Mouse (Mus musculus) myocyte (in vitro differentiated cells): ENCODE data around the gene Gm43517. TPM values are rescaled to one million over a fixed set of nuclear protein-coding genes. Genes with fewer than 3 reads are reported as not detected.

Experiments used
- H3K27me3 ChIP-seq: one replicate; pipeline ENCODE4 v1.6.1; 2011; ENCODE audit not compliant: control insufficient read depth, insufficient read depth, insufficient read length
- H3K36me3 ChIP-seq: one replicate; pipeline ENCODE4 v1.6.1; 2011; ENCODE audit not compliant: control insufficient read depth, insufficient read depth
- H3K4me2 ChIP-seq: one replicate; pipeline ENCODE4 v1.6.1; 2011; ENCODE audit warnings: low read depth, control low read depth
- H3K4me3 ChIP-seq: one replicate; pipeline ENCODE4 v1.5.1; 2011; ENCODE audit warnings: mild to moderate bottlenecking, control low read depth, moderate library complexity
- H3K79me2 ChIP-seq: one replicate; pipeline ENCODE4 v1.6.1; 2011; ENCODE audit not compliant: control insufficient read depth, insufficient read depth
- H3ac ChIP-seq: one replicate; pipeline ENCODE4 v1.6.1; 2011; ENCODE audit not compliant: control insufficient read depth, insufficient read length
- CEBPB ChIP-seq: IDR thresholded peaks from 2 replicates; pipeline ENCODE4 v1.6.1; 2011; ENCODE audit warnings: mild to moderate bottlenecking, moderate library complexity; ENCODE audit not compliant: poor library complexity, insufficient read depth, severe bottlenecking
- E2F4 ChIP-seq: IDR thresholded peaks from one replicate; pipeline ENCODE4 v1.6.1; 2011; ENCODE audit warnings: mild to moderate bottlenecking, control low read depth, moderate library complexity; ENCODE audit not compliant: insufficient read depth
- MAX ChIP-seq: IDR thresholded peaks from one replicate; pipeline ENCODE4 v1.6.1; 2011; ENCODE audit warnings: low read depth, mild to moderate bottlenecking, control low read depth
- MYOD1 ChIP-seq, 3 experiments: IDR thresholded peaks; one replicate each; pipeline ENCODE4 v1.6.1; 2011; ENCODE audit warnings: control low read depth in 2 of 3, low read depth in 2 of 3, mild to moderate bottlenecking in 2 of 3, moderate library complexity in 1 of 3; ENCODE audit not compliant: insufficient read length in 2 of 3, control insufficient read depth in 1 of 3
- MYOG ChIP-seq, 3 experiments: IDR thresholded peaks; one replicate each; pipeline ENCODE4 v1.6.1; 2011; ENCODE audit warnings: control low read depth in 2 of 3, low read depth in 2 of 3, mild to moderate bottlenecking in 2 of 3; ENCODE audit not compliant: insufficient read length in 2 of 3, control insufficient read depth in 1 of 3, insufficient read depth in 1 of 3
- POLR2A ChIP-seq: IDR thresholded peaks from one replicate; pipeline ENCODE4 v1.6.1; 2011; ENCODE audit warnings: low read depth, mild to moderate bottlenecking, control low read depth, moderate library complexity; ENCODE audit not compliant: insufficient read length
- POLR2AphosphoS2 ChIP-seq: IDR thresholded peaks from one replicate; pipeline ENCODE4 v1.6.1; 2011; ENCODE audit warnings: low read depth, control low read depth; ENCODE audit not compliant: insufficient read length
- REST ChIP-seq: IDR thresholded peaks from one replicate; pipeline ENCODE4 v1.6.1; 2011; ENCODE audit warnings: mild to moderate bottlenecking, control low read depth, moderate library complexity; ENCODE audit not compliant: insufficient read depth, insufficient read length
- SRF ChIP-seq: IDR thresholded peaks from one replicate; pipeline ENCODE4 v1.6.1; 2011; ENCODE audit warnings: low read depth; ENCODE audit not compliant: control insufficient read depth, insufficient read length
- TCF12 ChIP-seq: IDR thresholded peaks from one replicate; pipeline ENCODE4 v1.6.1; 2011; ENCODE audit warnings: mild to moderate bottlenecking, control low read depth; ENCODE audit not compliant: poor library complexity, insufficient read depth, severe bottlenecking
- TCF3 ChIP-seq: IDR thresholded peaks from one replicate; pipeline ENCODE4 v1.6.1; 2011; ENCODE audit warnings: low read depth, control low read depth; ENCODE audit not compliant: insufficient read length
- USF1 ChIP-seq: IDR thresholded peaks from one replicate; pipeline ENCODE4 v1.6.1; 2011; ENCODE audit warnings: low read depth, mild to moderate bottlenecking, control low read depth, moderate library complexity
- polyA plus RNA-seq: library from polyadenylated mRNA; unstranded; fragments of >200 nt; fragmentation: generic; extraction: Trizol; gene quantifications from one replicate; pipeline ENCODE4 v1.2.1, GENCODE M21; 2012; ENCODE audit warnings: missing spikeins

Gm43517 gene
- polyA plus RNA-seq, 1 experiment, result not detected

- Histone ChIP-seq H3K36me3 (no peaks in the 10 kb centered on the region), H3K79me2 (no peaks in the 10 kb centered on the region), H3K4me2 (no peak overlapping the region), H3K4me3 (no peak overlapping the region), H3K27me3 (peaks cover 5% of the 10 kb centered on the region), H3ac (no peak overlapping the region)
- TF ChIP-seq TCF12 (no peak), TCF3 (no peak), POLR2A (no peak), SRF (no peak), POLR2AphosphoS2 (no peak), E2F4 (no peak), MYOD1 (IDR thresholded peaks at IDR 0.05; ENCODE audit: control insufficient read depth in 1 of 3, insufficient read length in 2 of 3, low read depth in 2 of 3) (no peak), REST (no peak), MYOG (IDR thresholded peaks at IDR 0.05; ENCODE audit: control insufficient read depth in 1 of 3, insufficient read depth in 1 of 3, insufficient read length in 2 of 3, low read depth in 2 of 3) (no peak), CEBPB (no peak), MAX (no peak), USF1 (no peak)
Observed at GRCm38 (mm10) chr12:49392876-49393275, 7.9 kb downstream of the Gm43517 start.

DNA sequence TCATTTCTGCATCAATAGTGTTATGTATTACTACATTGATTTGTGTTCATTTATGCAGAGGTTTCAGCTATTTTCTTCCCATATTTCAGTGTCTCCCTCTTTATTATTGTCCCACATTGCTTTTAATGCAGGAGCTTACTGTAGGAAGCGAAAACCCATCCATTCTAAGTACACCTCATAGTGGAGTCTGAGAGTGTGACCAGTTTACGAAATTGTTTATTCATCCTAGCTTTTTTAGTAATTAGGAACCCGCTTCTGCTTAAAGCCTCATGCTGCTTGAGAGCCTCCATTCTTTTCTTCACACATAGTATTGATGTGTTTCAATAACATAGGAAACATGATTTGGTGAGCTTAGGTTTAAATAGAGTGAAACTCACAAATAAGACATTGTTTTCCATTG, 8.7 kb downstream of the Gm43517 start:
- Histone ChIP-seq H3K4me2 (no peak overlapping the region), H3K27me3 (peaks cover 5% of the 10 kb centered on the region), H3K79me2 (no peaks in the 10 kb centered on the region), H3K4me3 (no peak overlapping the region), H3ac (no peak overlapping the region), H3K36me3 (no peaks in the 10 kb centered on the region)
- TF ChIP-seq TCF12 (no peak), CEBPB (no peak), MYOD1 (IDR thresholded peaks at IDR 0.05; ENCODE audit: control insufficient read depth in 1 of 3, insufficient read length in 2 of 3, low read depth in 2 of 3) (no peak)

DNA sequence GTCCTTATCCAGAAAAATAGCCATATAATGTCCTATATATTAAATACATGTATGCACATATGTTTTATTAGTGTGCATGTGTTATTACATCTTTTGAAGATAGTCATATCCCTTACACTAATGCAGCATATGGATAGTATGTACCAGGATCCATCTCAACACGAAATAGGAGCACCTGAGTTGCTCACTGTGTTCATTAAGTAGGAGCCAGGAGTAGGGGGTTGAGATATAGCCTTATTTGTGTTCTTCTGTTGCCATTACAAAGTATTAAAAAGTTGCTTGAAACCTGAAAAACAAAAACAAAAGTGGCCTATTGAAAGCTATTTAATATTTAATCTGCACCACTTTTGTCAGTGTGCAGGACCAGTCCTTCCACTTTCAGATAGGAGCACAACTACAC, 9.2 kb downstream of the Gm43517 start:
- Histone ChIP-seq H3K4me3 (no peak overlapping the region), H3ac (no peak overlapping the region), H3K4me2 (no peak overlapping the region), H3K79me2 (no peaks in the 10 kb centered on the region), H3K36me3 (no peaks in the 10 kb centered on the region), H3K27me3 (peaks cover 5% of the 10 kb centered on the region)
- no peak for TF ChIP-seq USF1
- no peak for TF ChIP-seq MYOD1 (IDR thresholded peaks at IDR 0.05; ENCODE audit: control insufficient read depth in 1 of 3, insufficient read length in 2 of 3, low read depth in 2 of 3)
- no peak for TF ChIP-seq REST
- no peak for TF ChIP-seq MAX
- TF ChIP-seq TCF12, result no peak
- no peak for TF ChIP-seq TCF3
- no peak for TF ChIP-seq MYOG (IDR thresholded peaks at IDR 0.05; ENCODE audit: control insufficient read depth in 1 of 3, insufficient read depth in 1 of 3, insufficient read length in 2 of 3, low read depth in 2 of 3)
- no peak for TF ChIP-seq E2F4

DNA sequence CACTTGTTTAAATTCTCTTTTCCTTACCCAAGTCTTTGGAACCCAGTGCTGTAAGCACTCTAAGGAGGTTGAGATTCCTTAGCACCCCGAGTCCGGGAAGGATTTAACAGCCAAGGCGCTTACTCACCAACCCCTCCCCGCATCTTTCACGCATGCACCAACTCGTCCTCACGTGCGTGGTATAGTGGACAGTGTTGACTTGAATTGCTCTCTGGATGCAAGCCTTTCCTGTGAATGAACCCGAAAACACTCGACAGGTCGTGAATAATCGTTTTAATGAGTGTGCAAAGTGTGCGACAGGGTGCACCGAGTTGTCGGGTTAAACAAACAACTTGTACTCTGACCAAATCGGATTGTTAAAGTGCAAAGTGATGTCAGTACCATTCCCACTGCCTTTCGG, 9.9 kb downstream of the Gm43517 start:
- TF ChIP-seq POLR2AphosphoS2 (no peak), E2F4 (no peak), CEBPB (no peak), SRF (no peak), MYOG (IDR thresholded peaks at IDR 0.05; ENCODE audit: control insufficient read depth in 1 of 3, insufficient read depth in 1 of 3, insufficient read length in 2 of 3, low read depth in 2 of 3) (no peak), USF1 (no peak), TCF12 (no peak), MYOD1 (IDR thresholded peaks at IDR 0.05; ENCODE audit: control insufficient read depth in 1 of 3, insufficient read length in 2 of 3, low read depth in 2 of 3) (no peak), REST (no peak), MAX (no peak), TCF3 (no peak), POLR2A (no peak)
- Histone ChIP-seq H3K79me2 (no peaks in the 10 kb centered on the region), H3ac (no peak overlapping the region), H3K36me3 (no peaks in the 10 kb centered on the region), H3K27me3 (peaks cover 5% of the 10 kb centered on the region), H3K4me3 (no peak overlapping the region), H3K4me2 (no peak overlapping the region)

GRCm38 (mm10) chr12:49395969-49396368, 11.0 kb downstream of the Gm43517 start:
- Histone ChIP-seq H3K79me2 (no peaks in the 10 kb centered on the region), H3K27me3 (peaks cover 5% of the 10 kb centered on the region), H3K4me3 (no peak overlapping the region), H3ac (no peak overlapping the region), H3K4me2 (no peak overlapping the region), H3K36me3 (no peaks in the 10 kb centered on the region)
- no peak for TF ChIP-seq SRF
- TF ChIP-seq REST, result no peak
- TF ChIP-seq MYOD1 (IDR thresholded peaks at IDR 0.05; ENCODE audit: control insufficient read depth in 1 of 3, insufficient read length in 2 of 3, low read depth in 2 of 3), result no peak
- no peak for TF ChIP-seq USF1
- no peak for TF ChIP-seq MAX
- TF ChIP-seq CEBPB, result no peak
- TF ChIP-seq TCF12, result no peak
- TF ChIP-seq POLR2A, result no peak
- no peak for TF ChIP-seq E2F4
- TF ChIP-seq TCF3, result no peak
- TF ChIP-seq MYOG (IDR thresholded peaks at IDR 0.05; ENCODE audit: control insufficient read depth in 1 of 3, insufficient read depth in 1 of 3, insufficient read length in 2 of 3, low read depth in 2 of 3), result no peak
- no peak for TF ChIP-seq POLR2AphosphoS2
